Mouse (Mus musculus): ENCODE data around the gene Olfr780.
"Not testable (repeated sequence)": the region's sequence is repeated elsewhere in the genome, so short reads cannot be mapped to it uniquely, and the experiment has no call there.

GRCm38 (mm10) chr10:129352475-129352874 is 34.6 kb downstream of the Olfr780 start:
- TF ChIP-seq POLR2A (IDR thresholded peaks at IDR 0.05; ENCODE audit: borderline replicate concordance, extremely low read depth, low read depth, low read length); CTCF (IDR thresholded peaks at IDR 0.05; ENCODE audit: insufficient read depth, low read length): not testable (repeated sequence)

All from lung, adult 2 months (tissue).